Mouse (Mus musculus): Measurements from ENCODE around the gene Fry. TPM values are rescaled to one million over a fixed set of nuclear protein-coding genes. Genes with fewer than 3 reads are reported as not detected.
"Not testable (repeated sequence)": the region's sequence is repeated elsewhere in the genome, so short reads cannot be mapped to it uniquely, and the experiment has no call there.

Gene Fry
- polyA plus RNA-seq, 1 experiment from 2014 or later = 58.5 TPM

DNA sequence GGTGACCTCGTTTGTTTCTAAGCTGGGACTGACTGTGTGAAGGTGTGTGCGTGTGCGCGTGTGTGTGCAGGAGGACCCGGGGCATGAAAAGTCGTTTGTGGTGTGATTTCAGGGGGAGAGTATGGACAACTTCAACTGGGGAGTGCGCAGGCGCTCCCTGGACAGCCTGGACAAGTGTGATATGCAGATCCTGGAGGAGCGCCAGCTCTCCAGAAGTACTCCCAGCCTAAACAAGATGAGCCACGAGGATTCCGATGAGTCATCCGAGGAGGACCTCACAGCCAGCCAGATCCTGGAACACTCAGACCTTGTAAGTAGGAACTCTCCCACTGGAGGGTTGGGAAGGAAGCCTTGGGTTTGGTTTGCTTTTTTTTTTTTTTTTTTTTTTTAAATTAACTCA is 347.7 kb downstream of the Fry start:
- Histone ChIP-seq H3K27me3 (replicated peaks) (no peaks in the 10 kb centered on the region), H3K4me2 (no peak overlapping the region), H3K27ac (no peak overlapping the region), H3K36me3 (replicated peaks) (peaks cover 20% of the 10 kb centered on the region), H3K9me3 (no peaks in the 10 kb centered on the region), H3K9ac (no peak overlapping the region), H3K4me1 (no peaks in the 10 kb centered on the region), H3K4me3 (no peak overlapping the region)
- no peak for ATAC-seq (replicated peaks)
- WGBS = 84% methylated on average over 12 of the region's 12 CpGs

DNA sequence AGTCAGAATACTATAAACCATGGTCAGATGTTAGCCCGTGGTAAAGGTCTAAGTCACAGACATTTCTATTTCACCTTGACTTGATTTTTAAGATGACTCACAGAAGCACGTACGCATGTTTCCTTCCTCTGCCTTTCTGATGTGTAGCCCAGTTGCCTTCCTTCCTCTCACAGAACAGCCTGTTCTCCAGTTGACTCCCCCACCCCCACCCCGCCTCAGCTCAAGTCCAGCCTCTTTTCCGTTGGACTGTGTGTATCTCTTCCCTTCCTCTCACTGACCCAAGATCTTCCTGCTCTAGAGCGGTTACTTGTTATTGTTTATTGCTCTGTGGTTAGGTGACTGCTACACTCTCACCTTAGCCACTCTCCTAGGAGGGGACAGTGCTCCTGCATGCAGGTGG is 350.0 kb downstream of the Fry start:
- no peak overlapping the region for H3K4me3 ChIP-seq
- no peak overlapping the region for H3K27ac ChIP-seq
- no peaks in the 10 kb centered on the region for H3K4me1 ChIP-seq
- H3K27me3 ChIP-seq (replicated peaks) = no peaks in the 10 kb centered on the region
- WGBS = 82% methylated on average over 6 of the region's 6 CpGs
- H3K4me2 ChIP-seq = no peak overlapping the region
- peaks cover 41% of the 10 kb centered on the region for H3K36me3 ChIP-seq (replicated peaks)
- no peaks in the 10 kb centered on the region for H3K9me3 ChIP-seq
- H3K9ac ChIP-seq = no peak overlapping the region
- no peak for ATAC-seq (replicated peaks)

GRCm38 (mm10) chr5:150477364-150477763 is 358.9 kb downstream of the Fry start:
- no peak overlapping the region for H3K4me2 ChIP-seq
- no peak overlapping the region for H3K27ac ChIP-seq
- H3K27me3 ChIP-seq (replicated peaks) = no peaks in the 10 kb centered on the region
- no peak overlapping the region for H3K9ac ChIP-seq
- H3K4me3 ChIP-seq = no peak overlapping the region
- H3K4me1 ChIP-seq = no peaks in the 10 kb centered on the region
- peaks cover 32% of the 10 kb centered on the region for H3K36me3 ChIP-seq (replicated peaks)
- no peaks in the 10 kb centered on the region for H3K9me3 ChIP-seq
- no peak for ATAC-seq (replicated peaks)
- WGBS = 68% methylated on average over 4 of the region's 4 CpGs

DNA sequence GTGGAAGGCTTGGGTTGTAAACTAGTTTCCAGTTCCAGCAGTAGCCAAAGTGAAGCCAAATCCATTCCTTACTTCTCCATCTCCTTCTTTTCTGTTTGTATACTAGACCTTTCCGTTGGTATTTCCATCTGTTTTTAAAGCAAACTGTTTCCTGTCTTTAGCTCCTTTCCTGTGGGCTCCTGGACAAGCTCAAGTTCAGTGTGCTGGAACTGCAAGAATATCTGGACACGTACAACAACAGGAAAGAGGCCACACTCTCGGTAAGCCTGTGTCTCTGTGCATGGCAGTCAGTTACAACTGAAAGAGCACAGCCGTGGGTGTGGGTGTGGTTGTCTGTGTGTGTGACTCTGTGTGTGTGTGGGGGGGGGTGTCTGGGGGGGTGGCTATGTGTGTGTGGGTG is 360.2 kb downstream of the Fry start:
- H3K27me3 ChIP-seq (replicated peaks) = no peaks in the 10 kb centered on the region
- peaks cover 31% of the 10 kb centered on the region for H3K36me3 ChIP-seq (replicated peaks)
- H3K9me3 ChIP-seq = no peaks in the 10 kb centered on the region
- no peak overlapping the region for H3K27ac ChIP-seq
- no peaks in the 10 kb centered on the region for H3K4me1 ChIP-seq
- no peak overlapping the region for H3K4me2 ChIP-seq
- no peak overlapping the region for H3K9ac ChIP-seq
- ATAC-seq (replicated peaks) = no peak
- no peak overlapping the region for H3K4me3 ChIP-seq
- WGBS = 83% methylated on average over 4 of the region's 4 CpGs

DNA sequence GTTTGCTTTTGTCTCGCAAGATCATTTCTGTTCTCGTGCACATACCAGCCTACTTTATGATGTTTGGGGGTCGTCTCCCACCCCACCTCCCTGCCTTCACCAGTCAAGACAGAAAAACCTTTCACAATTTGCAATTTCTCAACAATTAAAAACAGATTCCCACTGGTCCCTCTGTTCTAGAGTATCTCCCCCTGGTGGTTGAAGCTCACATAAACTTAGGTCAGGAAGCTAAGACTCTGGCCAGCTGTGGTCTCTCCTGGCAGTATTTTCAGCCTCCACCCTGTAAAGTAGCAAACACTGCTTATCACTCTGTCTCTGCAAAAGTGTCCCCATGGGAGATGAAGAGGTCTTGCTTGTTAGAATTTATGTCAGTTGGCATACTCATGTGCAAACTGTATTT is 366.8 kb downstream of the Fry start:
- no peak for ATAC-seq (replicated peaks)
- Histone ChIP-seq H3K36me3 (replicated peaks) (peaks cover 25% of the 10 kb centered on the region), H3K27me3 (replicated peaks) (no peaks in the 10 kb centered on the region), H3K4me1 (no peaks in the 10 kb centered on the region), H3K27ac (no peak overlapping the region), H3K9ac (no peak overlapping the region), H3K4me3 (no peak overlapping the region), H3K9me3 (no peaks in the 10 kb centered on the region), H3K4me2 (no peak overlapping the region)
- 67% methylated on average over 3 of the region's 3 CpGs for WGBS

DNA sequence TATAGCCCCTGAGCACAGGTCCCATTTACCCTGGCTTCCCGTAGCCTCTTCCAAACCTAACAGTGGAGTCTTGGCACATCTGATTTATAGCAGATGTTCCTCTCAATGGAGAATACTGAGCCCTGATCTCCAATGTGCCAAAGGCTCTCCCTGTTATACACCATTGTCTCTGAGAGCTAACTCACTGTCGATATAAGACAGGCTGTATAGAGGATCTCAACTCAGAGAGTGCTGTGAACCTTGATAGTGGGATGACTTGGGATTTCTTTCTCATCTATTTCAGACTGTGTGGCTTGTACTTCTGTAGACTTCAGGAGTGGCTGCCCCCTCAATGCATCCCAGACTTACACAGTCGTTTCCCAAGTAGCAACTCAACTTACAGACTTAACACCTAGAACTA is 371.8 kb downstream of the Fry start:
- Histone ChIP-seq H3K4me1 (no peaks in the 10 kb centered on the region), H3K4me3 (no peak overlapping the region), H3K36me3 (replicated peaks) (peaks cover 16% of the 10 kb centered on the region), H3K27me3 (replicated peaks) (no peaks in the 10 kb centered on the region), H3K27ac (no peak overlapping the region), H3K9ac (no peak overlapping the region), H3K4me2 (no peak overlapping the region), H3K9me3 (no peaks in the 10 kb centered on the region)
- 89% methylated on average over 3 of the region's 3 CpGs for WGBS
- ATAC-seq (replicated peaks) = no peak

GRCm38 (mm10) chr5:150490821-150491220 is 372.4 kb downstream of the Fry start:
- Histone ChIP-seq H3K27ac (no peak overlapping the region), H3K36me3 (replicated peaks) (peaks cover 22% of the 10 kb centered on the region), H3K27me3 (replicated peaks) (no peaks in the 10 kb centered on the region), H3K9ac (no peak overlapping the region), H3K9me3 (no peaks in the 10 kb centered on the region), H3K4me1 (no peaks in the 10 kb centered on the region), H3K4me3 (no peak overlapping the region), H3K4me2 (no peak overlapping the region)
- ATAC-seq (replicated peaks) = no peak
- 84% methylated on average over 8 of the region's 8 CpGs for WGBS

DNA sequence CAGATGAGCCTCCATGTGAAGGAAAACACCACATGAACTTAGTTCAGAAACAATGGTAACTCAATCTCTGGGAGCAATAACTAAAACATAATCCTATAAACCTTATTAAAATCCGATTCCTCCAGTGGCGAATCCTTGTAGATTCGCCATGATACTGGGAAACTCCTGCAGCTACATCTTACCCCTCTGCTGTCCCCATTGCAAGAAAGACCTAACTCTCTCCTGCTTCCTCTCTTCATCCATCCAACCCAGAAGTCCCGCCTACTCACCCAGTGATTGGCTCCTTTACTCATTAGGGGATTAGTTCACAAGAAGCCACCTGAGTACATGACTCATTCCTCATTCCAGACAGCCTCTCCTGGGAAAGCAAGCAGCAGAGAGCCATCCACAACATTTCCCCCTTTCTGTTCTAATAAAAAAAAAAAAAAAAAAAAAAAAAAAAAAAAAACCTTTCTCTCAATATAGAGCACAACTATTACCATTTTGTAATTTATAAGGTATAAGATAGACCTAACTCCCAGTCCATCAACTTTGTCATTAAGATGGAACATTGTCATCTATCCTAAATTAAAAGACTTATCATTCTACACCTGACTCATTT is 373.2 kb downstream of the Fry start:
- 88% methylated on average over 4 of the region's 4 CpGs for WGBS
- not testable (repeated sequence) for H3K4me2 ChIP-seq; H3K27me3 ChIP-seq (replicated peaks); H3K4me1 ChIP-seq; H3K9ac ChIP-seq; H3K4me3 ChIP-seq; H3K27ac ChIP-seq; H3K9me3 ChIP-seq; ATAC-seq (replicated peaks)
- H3K36me3 ChIP-seq (replicated peaks) = peaks cover 29% of the 10 kb centered on the region

- H3K27me3 ChIP-seq (replicated peaks) = no peaks in the 10 kb centered on the region
- H3K4me2 ChIP-seq = no peak overlapping the region
- H3K4me1 ChIP-seq = no peaks in the 10 kb centered on the region
- H3K27ac ChIP-seq = no peak overlapping the region
- 42% methylated on average over 6 of the region's 6 CpGs for WGBS
- peaks cover 37% of the 10 kb centered on the region for H3K36me3 ChIP-seq (replicated peaks)
- ATAC-seq (replicated peaks) = no peak
- H3K4me3 ChIP-seq = no peak overlapping the region
- H3K9me3 ChIP-seq = no peaks in the 10 kb centered on the region
- H3K9ac ChIP-seq = no peak overlapping the region
These were observed 377.3 kb downstream of the Fry start for GRCm38 (mm10) chr5:150495792-150496191.

DNA sequence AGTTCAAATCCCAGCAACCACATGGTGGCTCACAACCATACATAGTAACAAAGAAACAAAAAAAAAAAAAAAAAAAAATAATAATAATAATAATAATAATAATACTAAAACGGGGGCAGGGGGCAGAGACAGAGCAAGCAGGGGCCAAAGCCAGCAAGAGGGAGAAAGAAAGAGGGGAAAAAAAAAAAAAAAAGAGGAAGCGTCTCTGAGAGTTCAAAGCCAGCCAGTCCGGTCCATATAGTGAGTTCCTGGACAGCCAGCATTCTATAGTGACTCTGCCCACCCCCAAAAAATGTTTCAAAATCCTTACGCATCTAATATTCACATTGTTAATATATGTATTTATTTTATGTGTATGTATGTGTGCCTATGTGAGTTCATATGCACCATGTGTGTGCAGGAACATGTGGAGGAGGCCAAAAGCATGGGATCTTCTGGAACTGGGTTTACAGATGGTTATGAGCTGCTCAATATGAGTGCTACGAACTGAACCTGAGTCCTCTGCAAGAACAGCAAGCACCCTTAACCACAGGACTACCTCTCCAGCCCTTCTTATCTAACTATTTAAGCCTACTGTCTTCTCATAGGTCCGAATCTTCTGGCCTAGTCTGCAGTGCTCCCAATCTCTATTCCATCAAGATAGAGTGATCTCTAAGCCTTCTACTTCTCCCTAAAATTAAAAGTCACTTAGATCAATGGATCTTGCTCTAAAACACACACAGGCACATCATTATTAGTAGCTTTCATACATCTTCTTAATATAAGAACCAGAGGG is 392.2 kb downstream of the Fry start:
- Histone ChIP-seq H3K9ac (no peak overlapping the region), H3K9me3 (no peaks in the 10 kb centered on the region), H3K27me3 (replicated peaks) (no peaks in the 10 kb centered on the region), H3K4me1 (no peaks in the 10 kb centered on the region), H3K36me3 (replicated peaks) (no peaks in the 10 kb centered on the region), H3K4me2 (no peak overlapping the region), H3K4me3 (no peak overlapping the region), H3K27ac (no peak overlapping the region)
- 89% methylated on average over 6 of the region's 6 CpGs for WGBS
- no peak for ATAC-seq (replicated peaks)

DNA sequence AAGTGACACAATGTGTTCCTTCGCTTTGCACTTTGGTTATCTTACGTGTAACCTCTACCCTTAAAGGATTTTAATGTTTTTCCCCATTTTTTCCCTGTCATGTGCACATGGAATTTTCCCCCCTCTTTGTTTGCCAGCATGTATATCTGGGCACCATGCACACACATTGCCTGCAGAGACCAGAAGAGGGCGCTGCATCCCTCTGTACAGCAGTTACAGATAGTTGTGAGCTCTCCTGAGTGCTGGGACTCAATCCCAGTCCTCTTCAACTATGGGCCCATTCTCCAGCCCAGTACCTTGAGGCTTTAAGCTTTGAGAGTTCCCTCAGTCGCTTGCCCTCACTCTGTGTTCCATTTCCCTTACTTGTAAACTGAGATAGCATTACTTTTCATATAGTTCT is 394.8 kb downstream of the Fry start:
- 76% methylated on average over 4 of the region's 4 CpGs for WGBS

DNA sequence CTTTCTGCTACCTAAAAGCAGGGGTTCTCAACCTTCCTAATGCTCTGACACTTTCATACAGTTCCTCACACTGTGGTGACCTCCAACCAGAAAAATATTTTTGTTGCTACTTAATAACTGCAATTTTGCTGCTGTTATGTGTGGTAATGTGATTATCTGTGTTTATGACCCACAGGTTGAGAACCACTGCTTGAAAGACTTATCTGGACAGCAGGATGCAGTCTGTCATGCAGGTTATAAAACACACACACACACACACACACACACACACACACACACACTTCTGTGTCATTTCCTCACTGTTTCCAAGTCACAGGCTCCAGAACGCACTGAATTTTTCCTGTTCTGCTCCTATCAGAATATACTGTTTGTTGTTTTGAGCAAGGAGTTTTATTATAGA is 395.6 kb downstream of the Fry start:
- ATAC-seq (replicated peaks) = no peak
- Histone ChIP-seq H3K4me2 (no peak overlapping the region), H3K36me3 (replicated peaks) (no peaks in the 10 kb centered on the region), H3K9ac (no peak overlapping the region), H3K4me3 (no peak overlapping the region), H3K27me3 (replicated peaks) (no peaks in the 10 kb centered on the region), H3K9me3 (no peaks in the 10 kb centered on the region), H3K27ac (no peak overlapping the region), H3K4me1 (no peaks in the 10 kb centered on the region)
- WGBS = 87% methylated on average over 1 of the region's 1 CpGs

More for the DNA sequence above, 394.8 kb downstream of the Fry start:
- Histone ChIP-seq H3K27ac (no peak overlapping the region), H3K9ac (no peak overlapping the region), H3K4me3 (no peak overlapping the region), H3K36me3 (replicated peaks) (no peaks in the 10 kb centered on the region), H3K4me2 (no peak overlapping the region), H3K9me3 (no peaks in the 10 kb centered on the region), H3K4me1 (no peaks in the 10 kb centered on the region), H3K27me3 (replicated peaks) (no peaks in the 10 kb centered on the region)
- ATAC-seq (replicated peaks) = no peak

DNA sequence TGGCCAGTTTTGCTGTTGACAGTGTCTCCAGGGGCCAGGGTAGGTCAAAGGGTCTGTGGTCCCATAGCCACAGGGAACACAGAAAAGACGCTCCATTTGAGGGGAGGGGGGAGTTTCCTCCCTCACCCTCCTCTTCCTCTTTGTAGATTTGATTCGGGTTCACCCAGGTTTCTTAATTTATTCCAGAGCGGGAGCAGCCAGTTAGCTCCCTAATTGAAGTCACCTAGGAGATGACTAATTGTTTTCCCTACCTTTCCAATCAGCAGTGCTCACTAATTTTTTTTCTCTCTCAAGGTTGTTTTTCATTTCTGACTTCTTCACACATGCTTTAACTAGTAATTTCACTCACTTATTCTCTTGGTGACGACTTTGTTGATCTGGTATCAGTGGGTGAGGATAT is 399.6 kb downstream of the Fry start, which contains the start of gene Zar1l:
TSS of gene Zar1l (minus strand) at position 101 of the 400 bp plus-strand sequence.
- Histone ChIP-seq H3K4me2 (no peak within 1 kb of the TSS), H3K27me3 (replicated peaks) (no peaks in the 10 kb centered on the region), H3K9ac (no peak within 1 kb of the TSS), H3K36me3 (replicated peaks) (no peaks in the 10 kb centered on the region), H3K4me1 (peaks cover 6% of the 10 kb centered on the region), H3K9me3 (no peaks in the 10 kb centered on the region), H3K4me3 (no peak within 1 kb of the TSS), H3K27ac (no peak within 1 kb of the TSS)
- WGBS = 68% methylated on average over 4 of the region's 4 CpGs
- ATAC-seq (replicated peaks) = no peak

Data from midbrain, embryonic 15.5 days (tissue).